Mouse (Mus musculus): ENCODE data around the gene Rnd3.

DNA sequence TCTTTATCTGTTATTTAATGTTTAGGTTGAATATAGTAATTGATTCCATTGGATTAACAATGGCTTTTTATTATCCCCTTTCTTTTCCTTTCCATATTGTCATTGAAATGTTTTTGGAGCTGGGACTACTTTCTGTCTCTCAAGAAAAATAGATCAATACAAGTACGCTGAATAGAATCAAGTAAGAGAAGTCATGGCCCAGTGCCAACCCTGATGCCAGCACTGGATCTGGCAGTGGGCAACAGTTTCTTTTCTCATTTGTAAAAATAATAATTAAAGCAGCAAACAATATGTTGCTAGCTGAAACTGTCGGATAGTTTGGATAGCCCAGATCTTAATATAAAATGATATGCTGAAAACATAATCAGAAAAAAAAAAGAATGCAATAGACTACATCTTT lies 12.2 kb upstream of the Rnd3 start:
- TF ChIP-seq CTCF (IDR thresholded peaks at IDR 0.05; ENCODE audit: control insufficient read depth, insufficient read depth, low read length) (no peak), POLR2A (IDR thresholded peaks at IDR 0.05; ENCODE audit: borderline replicate concordance, control insufficient read depth, low read depth, low read length) (no peak)

Data from bone marrow, adult 2 months (tissue).